Mouse (Mus musculus): ENCODE measurements around the gene Bbs9.

The Bbs9 gene

GRCm38 (mm10) chr9:22632800-22633485 lies 157.4 kb downstream of the Bbs9 start:
- no peak for DNase-seq (ENCODE audit: low spot score)

GRCm38 (mm10) chr9:22638502-22638901 lies 163.0 kb downstream of the Bbs9 start:
- DNase-seq (ENCODE audit: low spot score) = no peak

GRCm38 (mm10) chr9:22640683-22641431 lies 165.3 kb downstream of the Bbs9 start:
- peak; percentile 18 for DNase-seq (ENCODE audit: low spot score)

- no peak for DNase-seq (ENCODE audit: low spot score)
These were observed 170.4 kb downstream of the Bbs9 start for GRCm38 (mm10) chr9:22645844-22646390.

- no peak for DNase-seq (ENCODE audit: low spot score)
These were observed 170.9 kb downstream of the Bbs9 start for GRCm38 (mm10) chr9:22646461-22646860.

- no peak for DNase-seq (ENCODE audit: low spot score)
These were observed 172.6 kb downstream of the Bbs9 start for GRCm38 (mm10) chr9:22648163-22648562.

- no peak for DNase-seq (ENCODE audit: low spot score)
These were observed 174.1 kb downstream of the Bbs9 start for GRCm38 (mm10) chr9:22649606-22650005.

GRCm38 (mm10) chr9:22650781-22651180 lies 175.3 kb downstream of the Bbs9 start:
- DNase-seq (ENCODE audit: low spot score) = no peak

- no peak for DNase-seq (ENCODE audit: low spot score)
These were observed 176.1 kb downstream of the Bbs9 start for GRCm38 (mm10) chr9:22651619-22652018.

GRCm38 (mm10) chr9:22654726-22655393 lies 179.3 kb downstream of the Bbs9 start:
- no peak for DNase-seq (ENCODE audit: low spot score)

- DNase-seq (ENCODE audit: low spot score) = no peak
These were observed 181.7 kb downstream of the Bbs9 start for GRCm38 (mm10) chr9:22657216-22657615.

GRCm38 (mm10) chr9:22665155-22665554 lies 189.6 kb downstream of the Bbs9 start:
- DNase-seq (ENCODE audit: low spot score) = no peak

- no peak for DNase-seq (ENCODE audit: low spot score)
These were observed 197.4 kb downstream of the Bbs9 start for GRCm38 (mm10) chr9:22672937-22673336.

GRCm38 (mm10) chr9:22677132-22677829 lies 201.8 kb downstream of the Bbs9 start:
- no peak for DNase-seq (ENCODE audit: low spot score)

GRCm38 (mm10) chr9:22677997-22678396 lies 202.5 kb downstream of the Bbs9 start:
- no peak for DNase-seq (ENCODE audit: low spot score)

GRCm38 (mm10) chr9:22678496-22678895 lies 203.0 kb downstream of the Bbs9 start:
- DNase-seq (ENCODE audit: low spot score) = no peak

- DNase-seq (ENCODE audit: low spot score) = no peak
These were observed 204.0 kb downstream of the Bbs9 start for GRCm38 (mm10) chr9:22679485-22679884.

GRCm38 (mm10) chr9:22680031-22680430 lies 204.5 kb downstream of the Bbs9 start:
- DNase-seq (ENCODE audit: low spot score) = no peak

GRCm38 (mm10) chr9:22680484-22680883 lies 205.0 kb downstream of the Bbs9 start:
- DNase-seq (ENCODE audit: low spot score) = no peak

GRCm38 (mm10) chr9:22683786-22684185 lies 208.3 kb downstream of the Bbs9 start:
- DNase-seq (ENCODE audit: low spot score) = peak; percentile 17

GRCm38 (mm10) chr9:22686765-22687472 lies 211.4 kb downstream of the Bbs9 start:
- no peak for DNase-seq (ENCODE audit: low spot score)
